Mouse (Mus musculus): ENCODE data around the gene Micu2. TPM values are rescaled to one million over a fixed set of nuclear protein-coding genes. Genes with fewer than 3 reads are reported as not detected.

The Micu2 gene
- polyA plus RNA-seq, 1 experiment from 2014 or later, result 103 TPM

DNA sequence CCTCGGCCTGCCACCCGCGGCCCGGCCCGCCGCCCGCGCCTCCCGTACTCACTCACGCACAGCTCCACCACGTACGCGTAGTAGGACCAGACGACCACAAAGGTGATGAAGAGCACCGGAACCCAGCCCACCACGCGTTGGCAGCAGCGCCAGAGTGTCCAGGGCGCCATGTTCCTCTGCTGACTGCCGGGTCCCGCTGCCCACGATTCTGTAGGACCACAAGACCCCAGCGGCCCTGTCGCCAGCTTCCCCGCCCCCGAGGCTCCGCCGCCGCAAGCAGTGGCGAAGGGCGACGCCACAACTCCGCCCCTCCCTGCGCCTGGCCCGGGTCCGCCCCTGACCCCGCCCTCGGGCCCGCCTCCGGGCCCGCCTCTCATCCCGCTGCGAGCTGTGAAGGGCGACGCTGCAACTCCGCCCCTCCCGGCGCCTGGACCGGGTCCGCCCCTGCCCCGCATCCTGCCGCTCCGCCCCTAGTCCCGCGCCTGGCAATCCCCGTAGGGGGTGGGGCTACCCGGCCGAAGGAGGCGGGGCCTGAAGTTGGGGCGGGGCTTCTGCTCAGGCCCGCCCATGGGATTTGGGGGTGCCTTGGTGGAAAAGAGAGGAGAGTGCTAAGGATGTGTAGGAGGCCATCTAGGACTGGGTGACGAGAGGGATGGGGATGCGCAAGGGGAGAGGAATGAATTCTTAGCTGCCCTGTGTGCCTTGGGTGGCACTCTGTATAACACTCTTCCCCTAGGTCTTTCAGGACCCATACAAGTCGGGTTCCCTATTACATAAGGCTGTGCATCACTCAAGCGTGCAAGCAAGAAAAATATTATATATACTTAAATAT, 108.8 kb downstream of the Micu2 start, which contains the start of gene Zdhhc20:
TSS of gene Zdhhc20 (minus strand) at position 266 of the 832 bp plus-strand sequence.
- Histone ChIP-seq H3K9me3 (replicated peaks) (no peaks in the 10 kb centered on the region), H3K4me1 (replicated peaks) (peaks cover 7% of the 10 kb centered on the region), H3K4me2 (peak within 1 kb of the TSS; percentile 77), H3K27ac (ENCODE audit: poor library complexity, severe bottlenecking) (peak within 1 kb of the TSS; percentile 73), H3K27me3 (replicated peaks) (no peaks in the 10 kb centered on the region), H3K4me3 (peak within 1 kb of the TSS; percentile 96), H3K36me3 (no peaks in the 10 kb centered on the region), H3K9ac (peak within 1 kb of the TSS; percentile 98)
- ATAC-seq (ENCODE audit: insufficient number of reproducible peaks, low FRiP score), result peak; percentile 99
- 3% methylated on average over 65 of the region's 65 CpGs for WGBS

GRCm38 (mm10) chr14:57889541-57890010, 109.5 kb downstream of the Micu2 start:
- peak; percentile 13; the same call in 1 of the 2 replicates for ATAC-seq (ENCODE audit: insufficient number of reproducible peaks, low FRiP score)
- H3K27ac ChIP-seq (ENCODE audit: poor library complexity, severe bottlenecking), result peak overlapping the region; percentile 73
- under 1% methylated on average over 37 of the region's 37 CpGs for WGBS
- no peaks in the 10 kb centered on the region for H3K36me3 ChIP-seq
- peak overlapping the region; percentile 98 for H3K9ac ChIP-seq
- H3K27me3 ChIP-seq (replicated peaks), result no peaks in the 10 kb centered on the region
- peak overlapping the region; percentile 96 for H3K4me3 ChIP-seq
- no peaks in the 10 kb centered on the region for H3K9me3 ChIP-seq (replicated peaks)
- H3K4me1 ChIP-seq (replicated peaks), result peaks cover 7% of the 10 kb centered on the region
- H3K4me2 ChIP-seq, result peak overlapping the region; percentile 77

DNA sequence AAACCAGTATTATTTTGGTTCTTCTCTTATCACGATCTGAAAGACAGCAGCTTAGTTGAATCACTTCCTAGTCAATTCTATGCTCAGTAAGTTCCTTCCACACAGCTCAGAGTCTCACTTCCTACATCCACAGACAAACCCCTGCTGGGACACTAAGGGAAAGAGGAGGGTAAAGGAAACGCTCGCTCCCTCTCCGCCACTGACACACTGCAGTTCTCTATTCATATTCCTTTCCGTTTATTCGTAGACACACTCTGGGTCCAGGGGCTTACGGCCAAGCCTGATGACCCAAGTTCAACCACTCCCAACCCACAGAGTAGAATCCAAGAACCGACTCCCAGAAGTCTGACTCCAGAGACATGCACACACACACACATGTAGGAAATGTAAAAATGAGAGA, 111.9 kb downstream of the Micu2 start:
- H3K4me1 ChIP-seq (replicated peaks), result peaks cover 21% of the 10 kb centered on the region
- H3K4me2 ChIP-seq, result no peak overlapping the region
- peak overlapping the region; percentile 44; the same call in 1 of the 2 replicates for H3K27ac ChIP-seq (ENCODE audit: poor library complexity, severe bottlenecking)
- no peak for ATAC-seq (ENCODE audit: insufficient number of reproducible peaks, low FRiP score)
- H3K36me3 ChIP-seq, result no peaks in the 10 kb centered on the region
- H3K27me3 ChIP-seq (replicated peaks), result no peaks in the 10 kb centered on the region
- WGBS, result 61% methylated on average over 8 of the region's 8 CpGs
- no peaks in the 10 kb centered on the region for H3K9me3 ChIP-seq (replicated peaks)
- H3K9ac ChIP-seq, result no peak overlapping the region
- H3K4me3 ChIP-seq, result no peak overlapping the region

GRCm38 (mm10) chr14:57886032-57886431, 113.0 kb downstream of the Micu2 start:
- no peak overlapping the region for H3K4me2 ChIP-seq
- no peak for ATAC-seq (ENCODE audit: insufficient number of reproducible peaks, low FRiP score)
- no peak overlapping the region for H3K4me3 ChIP-seq
- no peak overlapping the region for H3K27ac ChIP-seq (ENCODE audit: poor library complexity, severe bottlenecking)
- no peaks in the 10 kb centered on the region for H3K27me3 ChIP-seq (replicated peaks)
- H3K36me3 ChIP-seq, result no peaks in the 10 kb centered on the region
- H3K4me1 ChIP-seq (replicated peaks), result peaks cover 30% of the 10 kb centered on the region
- 74% methylated on average over 2 of the region's 2 CpGs for WGBS
- H3K9ac ChIP-seq, result no peak overlapping the region
- H3K9me3 ChIP-seq (replicated peaks), result no peaks in the 10 kb centered on the region

GRCm38 (mm10) chr14:57883341-57883740, 115.7 kb downstream of the Micu2 start:
- no peaks in the 10 kb centered on the region for H3K36me3 ChIP-seq

GRCm38 (mm10) chr14:57882720-57883119, 116.3 kb downstream of the Micu2 start:
- Histone ChIP-seq H3K4me3 (no peak overlapping the region), H3K27ac (ENCODE audit: poor library complexity, severe bottlenecking) (peak overlapping the region; percentile 91), H3K9ac (no peak overlapping the region), H3K36me3 (0 out of 2 replicates have a peak, but pooled peaks cover 2% of the 10 kb centered on the region), H3K9me3 (replicated peaks) (no peaks in the 10 kb centered on the region), H3K4me2 (no peak overlapping the region), H3K4me1 (replicated peaks) (peaks cover 25% of the 10 kb centered on the region), H3K27me3 (replicated peaks) (no peaks in the 10 kb centered on the region)
- 61% methylated on average over 4 of the region's 4 CpGs for WGBS
- ATAC-seq (ENCODE audit: insufficient number of reproducible peaks, low FRiP score), result no peak

More at GRCm38 (mm10) chr14:57883341-57883740, 115.7 kb downstream of the Micu2 start:
- no peak overlapping the region for H3K27ac ChIP-seq (ENCODE audit: poor library complexity, severe bottlenecking)
- WGBS, result 82% methylated on average over 3 of the region's 3 CpGs
- no peak overlapping the region for H3K4me2 ChIP-seq
- H3K9ac ChIP-seq, result no peak overlapping the region
- no peak overlapping the region for H3K4me3 ChIP-seq
- no peak for ATAC-seq (ENCODE audit: insufficient number of reproducible peaks, low FRiP score)
- no peaks in the 10 kb centered on the region for H3K27me3 ChIP-seq (replicated peaks)
- H3K4me1 ChIP-seq (replicated peaks), result peaks cover 30% of the 10 kb centered on the region
- H3K9me3 ChIP-seq (replicated peaks), result no peaks in the 10 kb centered on the region

DNA sequence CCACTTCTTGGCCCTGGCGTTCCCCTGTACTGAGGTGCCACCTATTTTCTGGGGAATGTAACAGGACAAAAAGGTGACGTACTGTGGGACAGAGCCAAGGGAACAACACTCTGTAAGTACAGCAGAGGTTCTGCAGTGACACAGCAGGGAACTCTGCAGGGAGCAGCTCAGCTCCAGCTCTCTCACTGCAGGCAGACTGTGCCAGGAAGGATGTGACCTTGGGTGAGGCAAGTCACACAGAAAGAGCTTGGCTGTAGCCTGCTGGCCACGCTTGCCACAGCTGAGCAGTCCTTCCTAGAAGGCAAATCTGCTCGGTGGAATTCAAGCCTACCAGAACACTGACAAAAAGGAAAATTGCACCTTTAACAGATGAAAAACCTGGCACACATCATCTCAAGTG, 117.3 kb downstream of the Micu2 start:
- H3K27me3 ChIP-seq (replicated peaks), result no peaks in the 10 kb centered on the region
- H3K4me3 ChIP-seq, result no peak overlapping the region
- H3K4me1 ChIP-seq (replicated peaks), result peaks cover 25% of the 10 kb centered on the region
- 0 out of 2 replicates have a peak, but pooled peaks cover 2% of the 10 kb centered on the region for H3K36me3 ChIP-seq
- peak overlapping the region; percentile 91 for H3K27ac ChIP-seq (ENCODE audit: poor library complexity, severe bottlenecking)
- peak overlapping the region; percentile 24; the same call in 1 of the 2 replicates for H3K4me2 ChIP-seq
- H3K9me3 ChIP-seq (replicated peaks), result no peaks in the 10 kb centered on the region
- peak; percentile 80 for ATAC-seq (ENCODE audit: insufficient number of reproducible peaks, low FRiP score)
- WGBS, result 17% methylated on average over 4 of the region's 4 CpGs
- peak overlapping the region; percentile 31; the same call in 1 of the 2 replicates for H3K9ac ChIP-seq

DNA sequence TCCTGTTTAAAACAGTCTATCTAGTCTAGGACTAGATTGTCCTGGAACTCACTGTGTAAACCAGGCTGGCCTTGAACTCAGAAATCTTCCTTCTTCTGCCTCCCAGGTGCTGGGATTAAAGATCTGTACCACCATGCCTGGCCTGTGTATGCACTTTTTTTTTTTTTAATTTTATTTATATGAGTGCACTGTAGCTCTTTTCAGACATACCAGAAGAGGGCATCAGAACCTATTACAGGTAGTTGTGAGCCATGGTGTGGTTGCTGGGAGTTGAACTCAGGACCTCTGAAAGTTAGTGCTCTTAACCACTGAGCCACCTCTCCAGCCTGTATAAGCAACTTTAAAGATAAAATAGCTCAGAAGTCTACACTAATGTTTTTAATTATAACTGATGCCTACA, 118.0 kb downstream of the Micu2 start:
- no peak overlapping the region for H3K9ac ChIP-seq
- 0 out of 2 replicates have a peak, but pooled peaks cover 2% of the 10 kb centered on the region for H3K36me3 ChIP-seq
- peaks cover 25% of the 10 kb centered on the region for H3K4me1 ChIP-seq (replicated peaks)
- no peak for ATAC-seq (ENCODE audit: insufficient number of reproducible peaks, low FRiP score)
- no peak overlapping the region for H3K4me3 ChIP-seq
- H3K9me3 ChIP-seq (replicated peaks), result no peaks in the 10 kb centered on the region
- H3K27ac ChIP-seq (ENCODE audit: poor library complexity, severe bottlenecking), result peak overlapping the region; percentile 91
- no peaks in the 10 kb centered on the region for H3K27me3 ChIP-seq (replicated peaks)
- no peak overlapping the region for H3K4me2 ChIP-seq

GRCm38 (mm10) chr14:57877921-57878320, 121.1 kb downstream of the Micu2 start:
- H3K27ac ChIP-seq (ENCODE audit: poor library complexity, severe bottlenecking), result no peak overlapping the region
- no peak overlapping the region for H3K4me2 ChIP-seq
- H3K27me3 ChIP-seq (replicated peaks), result no peaks in the 10 kb centered on the region
- H3K9me3 ChIP-seq (replicated peaks), result no peaks in the 10 kb centered on the region
- peaks cover 18% of the 10 kb centered on the region for H3K4me1 ChIP-seq (replicated peaks)
- 81% methylated on average over 9 of the region's 9 CpGs for WGBS
- no peak for ATAC-seq (ENCODE audit: insufficient number of reproducible peaks, low FRiP score)
- no peak overlapping the region for H3K4me3 ChIP-seq
- H3K36me3 ChIP-seq, result peaks cover 17% of the 10 kb centered on the region
- H3K9ac ChIP-seq, result no peak overlapping the region

- Histone ChIP-seq H3K4me2 (no peak overlapping the region), H3K36me3 (peaks cover 54% of the 10 kb centered on the region), H3K9me3 (replicated peaks) (no peaks in the 10 kb centered on the region), H3K4me3 (no peak overlapping the region), H3K9ac (no peak overlapping the region), H3K27me3 (replicated peaks) (no peaks in the 10 kb centered on the region), H3K27ac (ENCODE audit: poor library complexity, severe bottlenecking) (no peak overlapping the region), H3K4me1 (replicated peaks) (no peaks in the 10 kb centered on the region)
- no peak for ATAC-seq (ENCODE audit: insufficient number of reproducible peaks, low FRiP score)
- 93% methylated on average over 3 of the region's 3 CpGs for WGBS
Measured at GRCm38 (mm10) chr14:57866676-57867276, 132.3 kb downstream of the Micu2 start.

Data from heart, embryonic 12.5 days (tissue).